Mouse (Mus musculus): ENCODE results near the gene Fbxo36.
A peak's percentile ranks its signal among the peaks of the same experiment; 100 is the strongest.

The Fbxo36 gene

DNA sequence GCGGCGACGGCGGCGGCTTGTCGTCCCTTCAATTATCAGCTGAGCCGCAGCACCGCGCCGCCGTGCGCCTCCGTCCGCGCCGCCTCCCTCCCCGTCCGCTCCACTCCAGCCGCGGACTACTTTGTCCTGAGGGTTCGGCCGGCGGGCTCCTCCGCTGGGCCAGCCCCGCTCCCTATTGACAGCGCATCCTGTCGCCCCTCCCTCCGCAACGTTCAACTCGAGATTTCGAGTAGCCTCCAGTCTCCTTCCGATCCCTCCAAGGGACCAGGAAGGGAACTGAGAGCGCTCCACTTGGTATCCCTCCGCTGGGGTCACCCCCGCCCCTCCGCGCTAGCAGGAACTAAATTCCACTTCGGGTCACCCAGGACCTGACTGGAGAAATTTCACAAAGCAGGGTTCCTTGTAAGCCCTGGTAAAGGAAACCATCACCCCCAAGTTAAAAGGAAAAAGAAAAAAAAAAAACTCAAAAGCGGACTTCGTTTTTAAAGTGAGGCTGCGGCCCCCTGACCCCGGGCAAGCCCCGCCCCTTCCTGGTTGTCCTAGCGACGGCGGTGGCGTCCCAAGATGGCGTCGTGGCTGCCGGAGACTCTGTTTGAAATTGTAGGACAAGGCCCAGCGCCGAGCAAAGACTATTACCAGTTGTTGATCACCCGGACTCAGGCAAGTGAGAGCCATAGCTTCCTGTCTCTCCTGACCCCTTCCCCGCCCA is at the start of gene Fbxo36:
TSS of gene Fbxo36 (plus strand) at position 533 of the 709 bp plus-strand sequence.
- peak; percentile 82 to 93 for DNase-seq

DNA sequence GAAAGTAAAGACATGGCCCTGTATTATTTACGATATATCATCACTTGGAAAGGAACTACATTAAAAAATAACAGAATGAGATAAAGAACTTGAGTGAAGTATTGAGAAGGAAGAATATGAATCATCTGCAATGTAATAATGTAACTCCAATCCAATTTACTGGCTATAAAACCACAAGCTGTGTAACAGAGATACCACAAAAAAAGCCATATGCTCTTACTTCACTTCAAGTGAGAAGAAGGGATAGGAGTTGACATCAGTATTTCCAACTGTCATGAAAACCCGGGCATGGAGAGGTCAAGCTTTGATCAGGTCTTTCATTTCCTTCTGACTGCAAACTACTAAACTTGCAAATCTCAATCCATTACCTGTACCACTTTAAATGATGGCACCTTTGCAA is 48.2 kb upstream of the Fbxo36 start:
- DNase-seq: no peak

DNA sequence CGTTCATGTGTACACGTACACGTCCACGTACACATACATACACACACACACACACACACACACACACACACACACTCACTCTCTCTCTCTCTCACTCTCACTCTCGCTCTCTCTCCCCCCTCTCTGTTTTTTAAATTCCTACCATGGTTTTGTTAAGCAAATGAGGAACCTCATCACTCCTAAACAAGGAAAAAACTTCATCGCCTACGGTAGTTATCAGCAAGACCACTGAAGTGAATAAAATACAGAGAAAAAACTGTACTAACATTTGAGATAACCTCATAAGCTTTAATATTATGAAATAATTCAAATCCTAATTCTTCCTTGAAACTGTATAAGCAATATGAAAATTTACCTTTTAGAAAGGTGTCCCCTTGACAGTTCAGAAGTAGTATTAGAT is 44.3 kb upstream of the Fbxo36 start:
- DNase-seq: no peak

DNA sequence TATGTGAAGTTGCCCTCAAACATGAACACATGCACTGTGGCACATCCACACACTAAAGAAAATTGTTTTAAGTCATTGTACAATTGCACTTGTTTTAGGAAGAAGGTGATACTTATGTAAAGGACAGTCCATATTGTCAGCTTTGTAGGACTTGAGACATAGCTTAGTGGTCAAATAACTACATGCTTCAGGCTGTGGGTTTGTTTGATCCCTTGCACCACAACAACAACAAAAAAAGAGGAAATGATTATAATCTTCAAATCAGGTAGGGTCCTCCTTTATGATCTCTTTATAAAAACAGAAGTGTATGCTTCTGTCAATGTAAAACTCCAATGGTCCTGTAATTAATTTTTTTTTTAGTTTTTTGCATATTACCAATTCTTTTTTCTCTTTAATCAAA is 40.5 kb upstream of the Fbxo36 start:
- DNase-seq: no peak

DNA sequence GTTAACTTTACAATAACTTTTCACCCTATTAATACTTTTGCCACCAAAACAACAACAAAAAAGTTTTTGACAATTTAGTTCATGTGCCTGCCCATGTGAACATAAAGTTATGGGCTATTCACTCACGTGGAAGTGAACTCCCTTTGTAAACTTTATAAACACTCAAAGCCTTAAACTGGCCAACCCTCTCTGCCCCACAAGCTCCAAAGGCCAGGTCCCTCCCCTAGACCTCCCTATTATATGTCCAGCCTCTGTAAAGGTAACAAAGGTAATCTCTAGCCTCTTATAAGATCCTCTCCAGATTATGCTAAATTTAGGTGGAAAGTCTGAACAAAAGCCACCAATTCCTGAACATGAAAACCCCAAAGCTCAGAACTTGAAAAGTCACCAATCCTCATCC is 35.9 kb upstream of the Fbxo36 start:
- DNase-seq: no peak

DNA sequence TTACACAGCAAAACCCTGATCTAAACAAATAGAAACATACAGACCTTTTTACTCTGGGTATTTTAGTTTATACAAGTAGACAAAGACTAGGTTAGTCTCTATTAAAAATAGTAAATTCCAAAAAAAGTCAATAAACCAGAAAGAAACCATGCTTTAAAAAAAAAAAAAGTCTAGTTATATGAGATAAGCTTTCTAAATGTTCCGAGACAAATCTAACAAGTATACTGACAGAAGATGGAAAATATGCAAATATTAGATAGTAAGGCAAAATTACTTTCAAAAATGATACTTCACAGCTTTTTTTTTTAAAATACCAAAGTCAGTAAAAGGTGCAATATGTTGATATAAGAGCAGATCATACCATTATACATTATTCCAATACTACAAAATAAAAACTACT is 22.0 kb upstream of the Fbxo36 start:
- DNase-seq: no peak

DNA sequence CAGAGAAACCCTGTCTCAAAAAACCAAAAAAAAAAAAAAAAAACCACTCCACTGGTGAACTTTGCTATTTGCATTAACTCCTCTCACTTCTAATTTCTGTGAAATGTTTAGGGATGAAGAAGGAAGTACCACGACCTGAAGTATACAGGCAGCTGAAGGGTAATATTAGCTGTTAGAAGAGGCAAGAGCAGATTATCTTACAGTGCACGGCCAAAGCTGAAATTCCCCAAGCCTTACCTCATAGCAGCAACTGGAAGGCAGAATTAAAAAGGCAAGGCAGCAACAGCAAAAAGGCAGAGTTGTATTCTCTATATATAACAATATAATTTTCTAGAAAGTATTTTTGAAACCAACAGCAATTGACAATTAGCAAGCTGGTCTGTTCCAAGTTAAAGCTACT is 14.6 kb upstream of the Fbxo36 start:
- no peak for DNase-seq

DNA sequence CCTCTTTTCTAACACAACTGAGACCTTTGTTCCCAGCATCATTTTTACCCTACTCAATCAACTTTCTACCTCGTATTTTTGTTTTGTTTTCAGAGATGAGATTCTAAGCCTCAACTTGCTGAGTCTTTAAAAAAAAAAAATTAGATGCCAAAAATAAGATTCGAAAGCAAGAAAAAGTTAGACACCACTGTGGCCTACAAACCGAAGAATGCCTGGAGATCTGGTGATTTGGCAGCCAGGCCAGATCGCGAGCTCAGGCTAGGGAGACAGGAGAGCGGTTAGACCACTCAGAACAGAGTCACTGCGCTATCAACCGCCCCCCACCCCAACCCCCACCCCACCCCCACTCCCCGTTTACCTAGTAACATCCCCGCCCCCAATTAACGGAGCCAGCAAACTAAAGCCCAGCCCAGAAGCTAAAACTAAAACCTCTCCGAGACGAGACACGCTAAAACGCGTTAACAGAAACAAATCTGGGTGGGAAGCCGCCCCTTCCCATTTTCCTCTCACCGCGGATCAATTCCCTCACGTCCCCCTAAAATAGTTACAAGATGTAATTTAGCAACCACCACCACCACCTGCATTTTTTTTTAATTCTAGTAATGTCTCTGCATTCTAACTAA is 2.0 kb upstream of the Fbxo36 start:
- DNase-seq: no peak

DNA sequence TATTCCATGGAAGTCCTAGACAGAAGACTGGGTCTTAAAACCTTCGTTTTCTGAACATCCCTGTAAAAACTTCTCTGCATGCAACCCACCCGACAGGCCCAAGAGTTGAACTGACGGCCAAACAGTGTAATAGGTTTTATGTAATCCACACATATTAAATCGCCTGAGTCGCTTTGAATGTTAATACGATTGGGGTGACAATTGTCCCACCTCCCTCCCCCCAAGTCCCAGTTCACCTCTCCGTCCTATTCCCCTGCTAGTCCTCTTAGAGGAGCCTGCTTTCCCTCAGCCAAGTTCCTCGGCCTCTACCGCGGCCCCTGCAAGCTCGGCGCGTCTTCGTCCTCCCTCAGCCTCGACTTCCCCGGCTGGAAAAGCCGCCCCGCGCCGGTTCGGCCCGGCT is 1.5 kb upstream of the Fbxo36 start:
- DNase-seq: no peak

DNA sequence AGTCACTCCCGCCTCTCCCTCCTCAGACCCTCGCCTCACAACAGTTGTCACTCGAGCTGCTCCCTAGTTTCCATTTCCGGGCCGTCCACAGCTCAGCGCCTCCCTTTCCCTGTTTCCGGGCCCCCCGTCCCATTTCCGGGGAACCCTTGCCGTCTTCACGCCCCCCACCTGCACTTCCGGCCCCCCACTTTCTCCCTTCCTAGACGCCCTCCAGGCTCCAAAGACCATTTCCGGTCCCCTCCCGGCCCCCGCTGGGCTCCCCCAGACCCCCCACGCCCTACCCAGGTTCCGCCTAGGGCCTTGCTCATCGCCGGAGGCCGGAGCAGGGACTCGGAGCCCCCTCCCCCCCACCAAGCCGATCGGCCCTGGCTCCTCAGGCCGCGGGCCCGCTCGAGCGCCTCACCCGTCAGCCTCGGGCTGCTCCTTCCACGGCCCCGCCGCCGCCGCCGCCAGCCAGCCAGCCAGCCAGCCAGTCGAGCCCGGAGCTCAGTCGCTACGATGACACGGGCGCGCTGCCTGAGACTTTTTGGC is 955 bp upstream of the Fbxo36 start:
- peak; percentile 56 to 60 for DNase-seq

DNA sequence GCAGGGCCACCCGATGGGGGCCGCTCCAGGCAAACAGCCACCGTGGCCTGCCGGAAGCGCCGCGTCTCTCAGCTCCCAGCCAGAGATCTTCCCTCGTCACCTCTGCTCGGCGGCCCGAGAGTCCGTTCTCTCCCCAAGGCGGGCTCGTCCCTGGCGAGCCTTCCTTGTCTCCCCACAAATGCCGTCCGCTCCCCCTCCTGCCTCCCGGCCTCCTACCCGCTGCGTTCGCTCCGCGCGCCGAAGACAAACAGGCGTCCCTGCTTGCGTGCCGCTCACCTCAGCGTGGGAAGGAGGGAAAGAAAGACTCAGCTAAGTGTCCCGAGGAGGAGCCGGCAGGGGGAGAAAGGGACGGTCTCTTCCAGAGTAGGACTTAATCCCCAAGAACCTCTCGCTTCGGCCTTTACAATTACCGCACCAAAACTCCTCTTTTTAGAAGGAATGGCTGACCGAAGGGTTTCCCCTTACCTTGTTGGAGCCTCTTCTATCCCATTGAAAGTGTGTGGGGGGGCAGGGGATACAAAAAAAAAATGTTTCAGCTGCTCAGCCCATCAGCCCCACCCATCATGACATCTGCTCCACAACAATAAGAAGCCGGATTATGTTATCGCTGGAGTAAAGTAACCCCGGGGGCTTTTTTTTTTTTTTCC is 500 bp downstream of the Fbxo36 start, which contains the start of gene Trip12:
TSS of gene Trip12 (minus strand) at position 499 of the 647 bp plus-strand sequence.
- no peak for DNase-seq

DNA sequence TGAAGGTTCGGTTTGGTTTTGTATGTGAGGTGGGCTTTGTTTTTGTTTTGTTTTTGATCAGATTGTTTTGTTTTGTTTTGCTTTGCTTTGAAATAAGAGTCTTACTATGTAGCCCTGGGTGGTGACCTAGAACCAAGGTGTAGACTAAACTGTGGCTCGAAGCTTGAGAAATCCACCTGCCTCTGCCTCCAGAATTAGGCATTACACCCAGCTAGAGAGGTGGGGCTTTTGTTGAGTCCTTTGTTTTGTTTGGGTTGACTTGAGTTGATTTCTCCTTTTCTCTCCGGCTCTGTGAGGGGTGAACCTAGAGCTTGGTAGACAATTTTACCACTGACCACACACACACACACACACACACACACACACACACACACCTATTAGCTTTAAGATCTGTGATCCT is 1.4 kb downstream of the Fbxo36 start:
- DNase-seq: no peak

DNA sequence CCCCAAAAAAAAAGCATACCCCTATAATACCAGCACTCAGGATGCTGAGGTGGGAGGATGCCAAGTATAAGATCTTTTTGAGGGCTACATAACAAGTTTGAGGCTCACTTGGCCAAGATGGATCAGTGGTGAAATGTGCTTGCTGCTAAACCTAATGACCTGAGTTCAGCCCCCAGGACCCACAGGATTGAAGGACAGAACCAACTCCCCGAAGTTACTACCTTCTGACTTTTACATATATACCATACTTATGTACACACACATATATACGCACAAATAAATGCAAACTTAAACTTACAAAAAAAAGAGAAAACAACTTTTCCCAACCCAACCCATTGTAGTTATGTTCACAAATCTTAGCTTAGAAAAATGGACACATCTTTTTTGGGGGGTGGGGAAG is 3.7 kb downstream of the Fbxo36 start:
- DNase-seq: no peak

DNA sequence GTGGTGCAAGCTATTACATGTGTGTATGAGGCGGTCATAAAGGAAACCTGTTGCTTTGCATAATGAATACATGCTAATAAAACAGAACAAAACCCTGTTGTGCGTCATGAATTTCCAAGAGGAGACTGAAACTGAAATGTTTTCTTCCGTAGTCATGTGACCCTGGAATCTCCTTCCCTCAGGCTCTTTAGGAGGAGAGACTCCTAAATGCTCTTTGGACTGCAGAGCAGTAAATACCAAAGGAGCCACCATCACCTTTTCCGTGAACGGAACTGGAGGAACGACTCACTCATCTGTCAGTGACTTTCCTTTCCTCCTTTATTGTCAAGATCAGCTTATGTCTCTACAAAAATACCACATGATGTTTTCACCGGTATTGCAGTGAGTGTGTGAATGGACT is 8.1 kb downstream of the Fbxo36 start:
- no peak for DNase-seq

DNA sequence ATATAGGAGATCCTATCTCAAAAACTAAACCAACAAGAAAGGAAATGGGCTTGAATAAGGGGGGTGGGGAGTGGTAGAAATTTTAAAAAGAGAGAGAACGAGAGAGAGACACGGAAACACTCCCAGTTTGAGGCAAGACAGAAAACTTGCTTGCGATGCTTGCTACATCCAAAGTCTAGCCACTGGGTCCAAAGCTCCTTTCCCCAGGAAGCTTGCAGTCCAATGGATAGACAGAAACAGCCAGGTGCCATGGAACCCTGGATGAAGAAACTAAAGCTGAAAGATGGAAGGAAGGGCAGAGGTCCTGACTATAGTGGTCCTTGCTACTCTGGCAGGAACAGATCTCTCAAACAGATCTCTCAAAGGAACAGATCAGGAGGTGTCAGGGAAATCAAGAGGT is 8.7 kb downstream of the Fbxo36 start:
- DNase-seq: no peak

DNA sequence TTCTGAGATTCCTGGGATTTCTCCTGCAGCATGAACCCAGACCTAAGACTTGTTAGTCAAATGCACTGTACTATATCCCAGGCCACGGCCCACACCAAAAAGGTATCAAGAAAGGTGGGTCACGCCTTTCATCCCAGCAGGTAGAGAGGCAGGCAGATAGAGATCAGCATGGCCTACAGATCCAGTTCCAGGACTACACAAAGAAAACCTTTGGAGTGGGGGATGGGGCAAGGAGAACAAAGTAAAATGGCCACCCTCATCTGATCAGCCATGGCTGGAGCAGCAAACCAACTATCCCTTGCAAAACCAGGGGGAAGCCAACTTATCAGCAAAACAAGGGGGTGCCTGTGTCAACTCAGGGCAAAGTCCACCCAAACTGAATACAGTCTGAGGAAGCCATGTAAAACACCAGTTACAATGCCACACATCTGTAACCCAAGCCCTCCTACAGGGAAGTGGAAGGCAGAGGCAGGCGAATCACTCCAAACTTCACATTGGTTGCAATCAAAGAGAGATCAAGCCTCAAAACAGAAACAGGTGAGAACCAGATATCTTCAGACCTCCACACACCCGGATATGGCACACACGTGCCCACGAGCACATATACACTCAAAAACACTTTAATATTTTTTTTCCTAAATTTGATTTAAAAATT is 9.3 kb downstream of the Fbxo36 start:
- no peak for DNase-seq

DNA sequence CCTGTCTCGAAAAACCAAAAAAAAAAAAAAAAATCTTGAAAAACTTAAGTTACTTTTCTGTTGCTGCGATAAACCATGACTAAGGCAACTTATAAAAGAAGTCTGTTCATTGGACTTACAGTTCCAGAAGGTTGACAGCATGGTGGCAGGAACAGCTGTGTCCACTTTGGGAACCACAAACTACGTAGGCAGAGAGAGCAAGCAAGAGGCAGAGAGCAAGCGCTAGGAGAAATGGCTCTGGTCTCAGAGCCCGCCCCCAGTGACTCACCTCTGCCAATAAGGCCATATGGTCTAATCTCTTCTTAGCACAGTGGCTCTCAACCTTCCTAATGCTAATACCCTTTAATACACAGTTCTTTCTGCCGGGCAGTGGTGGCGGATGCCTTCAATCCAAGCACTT is 10.2 kb downstream of the Fbxo36 start:
- DNase-seq: no peak

DNA sequence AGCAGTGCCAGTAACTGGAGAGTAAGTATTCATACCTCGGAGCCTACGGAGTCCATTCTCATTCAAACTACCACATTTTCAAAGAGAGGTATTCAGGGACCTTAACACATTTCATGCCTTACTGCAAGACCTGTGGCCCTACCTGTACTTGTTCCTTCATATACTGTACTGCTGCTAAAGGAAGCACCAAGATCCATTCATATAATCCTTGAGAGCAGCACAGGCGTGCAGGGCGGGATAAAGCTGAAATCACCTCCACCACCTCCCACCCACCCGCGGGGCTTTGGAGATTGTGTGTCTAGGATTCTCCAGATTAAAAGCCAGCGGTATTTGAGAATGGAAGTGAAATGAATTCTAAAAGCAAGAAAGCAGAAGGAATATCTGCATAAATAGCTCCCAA is 10.8 kb downstream of the Fbxo36 start:
- DNase-seq: no peak

DNA sequence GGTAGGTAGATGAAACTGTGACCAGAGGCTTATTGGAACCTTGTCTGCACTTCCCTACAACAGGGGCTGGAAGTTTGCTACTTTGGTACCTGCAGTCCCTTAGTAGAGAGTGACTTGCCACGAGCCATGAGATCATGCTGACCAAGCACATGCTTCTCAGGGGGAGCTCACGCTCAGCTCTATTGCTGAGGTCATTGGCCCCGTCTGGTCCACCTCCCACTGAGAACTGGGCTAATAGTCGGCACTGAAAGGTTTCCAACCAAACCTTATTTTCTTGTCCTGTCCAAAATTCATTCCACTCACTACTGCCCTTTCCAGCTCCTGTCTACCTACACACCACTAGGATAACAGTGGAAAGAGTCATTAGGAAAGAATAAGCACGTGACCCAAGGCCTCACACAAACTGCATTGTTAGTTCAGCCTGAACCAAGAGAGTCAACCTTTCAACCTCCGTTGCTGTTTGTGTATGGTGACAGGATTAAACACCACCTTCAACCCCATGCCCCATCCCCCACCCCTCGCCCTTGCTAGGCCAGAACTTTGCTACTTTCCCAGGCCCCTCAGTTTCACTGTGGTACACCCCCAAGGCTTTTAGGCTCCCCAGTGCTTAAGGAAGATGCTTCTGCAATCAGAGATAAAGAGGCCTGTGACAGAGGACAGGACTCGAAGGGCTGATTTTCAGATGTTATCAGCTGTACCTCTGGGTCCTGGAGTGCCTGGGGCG is 12.0 kb downstream of the Fbxo36 start:
- DNase-seq: no peak

DNA sequence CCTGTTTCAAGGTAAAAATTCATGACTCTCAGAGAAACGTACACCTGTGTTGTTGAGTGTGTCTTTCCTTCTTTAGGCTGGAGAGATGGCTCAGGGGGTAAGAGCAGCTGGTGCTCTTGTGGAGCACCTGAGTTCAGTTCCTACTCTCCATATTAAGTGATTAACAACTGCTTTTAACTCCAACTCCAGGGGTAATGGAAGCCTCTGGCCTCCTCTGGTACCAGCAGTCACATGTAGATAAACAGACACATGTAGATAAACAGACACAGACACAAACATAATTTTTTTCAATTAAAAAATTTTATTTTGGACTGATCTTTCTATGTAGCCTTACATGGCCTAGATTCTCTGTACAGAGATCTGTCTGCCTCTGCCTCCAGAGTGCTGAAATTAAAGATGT is 14.1 kb downstream of the Fbxo36 start:
- DNase-seq: no peak

DNA sequence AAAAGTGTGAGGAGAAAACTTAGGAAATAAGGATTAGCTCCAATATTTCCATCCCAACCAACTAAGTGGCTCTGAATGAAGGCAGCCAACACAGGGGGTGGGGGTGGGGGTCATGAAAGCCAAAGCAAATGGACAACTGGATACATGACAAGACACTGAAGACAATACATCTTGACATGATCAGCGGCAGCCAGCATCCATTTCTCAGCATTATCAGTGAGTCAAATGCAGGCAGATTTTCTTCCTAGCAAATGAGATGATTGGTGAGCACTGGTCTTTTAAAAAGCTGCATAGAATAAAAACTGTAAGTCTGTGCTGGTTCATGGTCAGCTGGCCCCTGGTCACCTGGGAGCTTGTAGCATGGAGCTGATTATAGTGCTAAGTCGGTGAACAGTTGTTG is 15.3 kb downstream of the Fbxo36 start:
- no peak for DNase-seq

DNA sequence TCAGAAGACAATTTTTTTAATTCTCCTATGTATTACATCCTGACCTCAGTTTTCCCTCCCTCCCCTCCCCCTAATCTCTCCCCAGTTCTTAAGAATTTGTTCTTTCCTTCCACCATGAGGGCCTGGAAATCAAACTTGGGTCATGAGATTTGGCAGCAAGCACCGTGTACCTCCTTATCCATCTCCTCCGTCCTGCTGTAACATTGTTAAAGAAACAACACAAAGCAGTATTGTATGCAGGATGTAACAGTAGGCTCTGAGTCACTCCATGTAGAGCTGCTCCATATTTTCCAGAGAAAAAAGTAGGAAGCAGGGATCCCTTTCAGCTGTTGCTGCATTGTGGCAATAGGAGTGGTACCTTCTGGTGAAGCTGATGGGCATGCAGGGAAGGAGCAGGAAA is 16.1 kb downstream of the Fbxo36 start:
- no peak for DNase-seq

DNA sequence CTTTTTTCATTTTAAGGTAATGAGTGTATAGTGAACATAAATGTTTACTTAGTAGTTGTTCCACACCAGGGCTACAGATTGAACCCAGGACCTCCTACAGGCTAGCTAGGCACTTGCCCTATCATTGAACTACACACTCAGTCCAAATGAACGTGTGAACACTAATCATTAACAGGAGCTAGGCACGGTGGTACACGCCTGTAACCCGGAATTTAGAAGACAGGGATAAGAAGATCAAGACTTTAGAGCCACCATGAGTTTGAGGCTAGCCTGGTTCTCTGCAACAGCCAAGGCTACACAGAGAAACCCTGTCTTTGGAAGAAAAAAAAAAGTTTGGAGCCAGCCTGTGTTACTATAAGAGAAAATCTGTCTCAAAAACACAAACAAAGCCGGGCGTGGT is 20.0 kb downstream of the Fbxo36 start:
- no peak for DNase-seq
